In genomic region chr8:20874608-20875007, GRCm38 (mm10) we compare ENCODE assay signal across 31 mouse cellular contexts. TPM values are rescaled to one million over a fixed set of nuclear protein-coding genes. Genes with fewer than 3 reads are reported as not detected.
"Had no signal": no experiment of that assay in that cellular context is flagged by ENCODE, and none has a peak within 500 bp of the region (broad histone marks: within the 10 kb centered on the region; RNA-seq: fewer than 3 reads in every experiment).

No protein-coding gene starts in this region.

- H3K4me1 ChIP-seq: limb, embryonic 12.5 days; liver, embryonic 13.5 days; midbrain, embryonic 10.5 days; midbrain, embryonic 13.5 days; neural tube, embryonic 13.5 days; stomach, embryonic 15.5 days had no signal

- H3K4me2 ChIP-seq: limb, embryonic 12.5 days; liver, embryonic 13.5 days; lung, embryonic 14.5 days; midbrain, embryonic 13.5 days; neural tube, embryonic 13.5 days; stomach, embryonic 15.5 days had no signal

- H3K27me3 ChIP-seq: limb, embryonic 12.5 days; liver, embryonic 13.5 days; midbrain, embryonic 13.5 days; neural tube, embryonic 13.5 days; stomach, embryonic 15.5 days had no signal

- H3K4me3 ChIP-seq: left cerebral cortex, adult 2 months; limb, embryonic 12.5 days; liver, embryonic 13.5 days; midbrain, embryonic 10.5 days; midbrain, embryonic 13.5 days; myocyte; neural tube, embryonic 13.5 days; stomach, embryonic 15.5 days had no signal

- DNase-seq: kidney, adult 9 months; kidney, postnatal 36 days; layer of hippocampus, postnatal 36 days; liver, embryonic 13.5 days; lung, embryonic 14.5 days; retina, postnatal 1 day; right cerebral cortex, postnatal 25 days; spleen, adult 18-20 months; thymus, postnatal 36 days had no signal

- H3K27ac ChIP-seq: left cerebral cortex, adult 2 months; limb, embryonic 12.5 days; liver, embryonic 13.5 days; macrophage; midbrain, embryonic 10.5 days; midbrain, embryonic 13.5 days; neural tube, embryonic 13.5 days; stomach, embryonic 15.5 days had no signal

- ATAC-seq: lung, postnatal 0 days; midbrain, embryonic 13.5 days; midbrain, embryonic 16.5 days had no signal

- H3K9ac ChIP-seq: limb, embryonic 12.5 days; liver, embryonic 13.5 days; lung, embryonic 14.5 days; midbrain, embryonic 13.5 days; neural tube, embryonic 13.5 days; stomach, embryonic 15.5 days had no signal

- H3K36me3 ChIP-seq: limb, embryonic 12.5 days; liver, embryonic 13.5 days; midbrain, embryonic 10.5 days; midbrain, embryonic 13.5 days; neural tube, embryonic 13.5 days; stomach, embryonic 15.5 days had no signal

- H3K9me3 ChIP-seq: limb, embryonic 12.5 days; liver, embryonic 13.5 days; stomach, embryonic 15.5 days had no signal

RNA-seq across cellular contexts. Expression of gene Defb33, which starts 17.9 kb away (rescaled TPM):
- total RNA-seq: layer of hippocampus, adult 8-10 months; layer of hippocampus, postnatal 10 days; layer of hippocampus, postnatal 36 days; left cerebral cortex, adult 2 months; left cerebral cortex, postnatal 10 days; left cerebral cortex, postnatal 36 days; liver, adult 2 months; megakaryocyte, adult 5-6 weeks; monocyte, adult 5-6 weeks; neutrophil, adult 5-6 weeks had no signal
- polyA plus RNA-seq: kidney, embryonic 16.5 days; limb, embryonic 12.5 days; liver, adult 2 months; liver, embryonic 13.5 days; liver, embryonic 16.5 days; lung, embryonic 14.5 days; lung, postnatal 0 days; macrophage; midbrain, embryonic 10.5 days; midbrain, embryonic 13.5 days; midbrain, embryonic 16.5 days; myocyte; neural tube, embryonic 13.5 days; stomach, embryonic 15.5 days; thymus, postnatal 0 days; urinary bladder, adult 2 months had no signal

RNA-seq across cellular contexts. Expression of gene Gm15056, which starts 27.8 kb away (rescaled TPM):
- total RNA-seq: layer of hippocampus, adult 8-10 months; layer of hippocampus, postnatal 10 days; layer of hippocampus, postnatal 36 days; left cerebral cortex, adult 2 months; left cerebral cortex, postnatal 10 days; left cerebral cortex, postnatal 36 days; liver, adult 2 months; megakaryocyte, adult 5-6 weeks; monocyte, adult 5-6 weeks; neutrophil, adult 5-6 weeks had no signal
- polyA plus RNA-seq: kidney, embryonic 16.5 days; limb, embryonic 12.5 days; liver, adult 2 months; liver, embryonic 13.5 days; liver, embryonic 16.5 days; lung, embryonic 14.5 days; lung, postnatal 0 days; macrophage; midbrain, embryonic 10.5 days; midbrain, embryonic 13.5 days; midbrain, embryonic 16.5 days; myocyte; neural tube, embryonic 13.5 days; stomach, embryonic 15.5 days; urinary bladder, adult 2 months had no signal

RNA-seq across cellular contexts. Expression of gene Gm6040, which starts 47.3 kb away (rescaled TPM):
- total RNA-seq: layer of hippocampus, adult 8-10 months; layer of hippocampus, postnatal 10 days; layer of hippocampus, postnatal 36 days; left cerebral cortex, adult 2 months; left cerebral cortex, postnatal 10 days; left cerebral cortex, postnatal 36 days; liver, adult 2 months; megakaryocyte, adult 5-6 weeks; monocyte, adult 5-6 weeks; neutrophil, adult 5-6 weeks had no signal
- polyA plus RNA-seq: kidney, embryonic 16.5 days; limb, embryonic 12.5 days; liver, adult 2 months; liver, embryonic 13.5 days; liver, embryonic 16.5 days; lung, embryonic 14.5 days; lung, postnatal 0 days; macrophage; midbrain, embryonic 10.5 days; midbrain, embryonic 13.5 days; midbrain, embryonic 16.5 days; myocyte; neural tube, embryonic 13.5 days; stomach, embryonic 15.5 days; thymus, postnatal 0 days; urinary bladder, adult 2 months had no signal
